Mouse (Mus musculus) adrenal gland, postnatal 25 days (tissue): ENCODE data around the gene 2310022A10Rik. TPM values are rescaled to one million over a fixed set of nuclear protein-coding genes. Genes with fewer than 3 reads are reported as not detected.
"Not testable (repeated sequence)": the region's sequence is repeated elsewhere in the genome, so short reads cannot be mapped to it uniquely, and the experiment has no call there.

Source experiments
- DNase-seq: peaks from one replicate; pipeline ENCODE4 v3.0.0; 2021; ENCODE audit warnings: mixed read lengths
- total RNA-seq: library from RNA; stranded (reverse); gene quantifications from 2 replicates; pipeline ENCODE4 v1.2.3, GENCODE M21; 2021

Gene 2310022A10Rik
- total RNA-seq, 1 experiment from 2014 or later = 16.9 TPM

DNA sequence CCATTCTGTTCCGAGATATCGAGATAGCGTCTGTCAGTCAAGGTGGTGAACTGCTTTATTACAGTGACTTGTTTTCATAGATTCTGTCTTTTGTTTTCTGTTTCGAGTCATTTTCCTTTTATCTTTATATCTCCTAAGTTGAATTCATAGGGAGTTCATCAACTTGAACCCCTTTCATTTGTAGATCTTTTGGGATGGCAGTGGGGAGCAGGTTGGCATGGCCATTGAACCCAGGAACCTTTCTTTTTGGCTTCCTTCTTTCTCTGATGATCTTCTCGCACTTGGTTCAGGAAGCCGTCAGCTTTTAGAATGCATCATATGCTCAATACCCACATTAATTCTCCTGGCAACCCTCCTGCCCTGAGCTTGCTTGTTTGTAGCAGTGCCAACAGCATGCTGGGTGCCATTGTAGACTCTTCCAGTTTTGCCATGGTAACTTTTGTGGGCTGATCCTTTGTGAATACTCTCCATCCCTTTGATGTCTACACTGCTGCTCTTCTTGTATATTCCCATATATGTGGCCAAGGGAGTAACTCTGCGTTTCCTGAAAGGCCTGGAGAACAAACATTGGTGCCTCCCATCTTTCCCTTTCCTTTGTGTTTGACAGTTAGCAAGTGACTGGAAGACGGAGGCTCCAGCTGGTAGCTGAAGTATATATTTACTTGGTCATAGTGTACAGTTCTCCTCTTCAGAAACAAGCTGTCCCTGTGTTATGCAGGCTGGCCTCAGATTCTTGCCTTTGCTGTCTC is 60.9 kb downstream of the 2310022A10Rik start:
- DNase-seq = no peak

DNA sequence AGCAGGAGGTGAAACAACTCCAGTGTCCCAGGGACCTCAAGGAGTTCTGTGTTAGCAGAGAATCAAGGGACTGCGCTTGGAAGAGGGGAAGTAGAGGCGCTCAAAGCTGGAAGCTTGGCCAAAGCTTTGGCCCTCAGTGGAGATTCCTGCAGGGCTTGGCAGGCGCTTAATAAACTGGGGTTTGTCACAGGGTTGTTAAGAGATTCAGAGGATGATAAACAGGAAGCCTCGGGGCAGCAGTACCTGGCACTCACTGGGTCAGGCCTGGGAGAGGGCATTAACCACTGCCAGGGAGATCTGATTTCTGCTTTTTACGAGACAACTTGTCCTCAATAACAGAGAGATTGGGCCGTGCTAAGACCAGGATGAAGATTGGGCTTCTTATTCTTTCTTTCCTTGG is 68.0 kb downstream of the 2310022A10Rik start:
- DNase-seq = no peak

DNA sequence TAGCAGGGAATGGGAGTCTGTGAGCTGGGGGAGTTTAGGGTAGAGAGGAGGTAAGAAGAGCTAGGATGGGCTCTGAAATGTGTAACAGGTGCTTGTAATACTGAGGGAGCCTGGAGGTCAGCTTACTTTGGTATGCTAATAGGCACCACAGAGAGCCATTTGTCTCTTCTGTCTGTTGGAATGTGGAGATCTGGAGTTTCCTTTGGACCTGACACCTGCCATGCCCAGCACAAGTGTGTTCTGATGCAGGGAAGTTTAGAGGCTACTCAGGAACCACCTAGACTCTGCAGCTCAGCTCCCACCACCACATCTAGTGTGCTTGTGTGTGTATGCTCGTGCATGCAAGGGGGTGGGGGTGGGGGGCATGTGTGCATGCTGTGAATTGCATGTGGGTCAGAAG is 69.2 kb downstream of the 2310022A10Rik start:
- no peak for DNase-seq

DNA sequence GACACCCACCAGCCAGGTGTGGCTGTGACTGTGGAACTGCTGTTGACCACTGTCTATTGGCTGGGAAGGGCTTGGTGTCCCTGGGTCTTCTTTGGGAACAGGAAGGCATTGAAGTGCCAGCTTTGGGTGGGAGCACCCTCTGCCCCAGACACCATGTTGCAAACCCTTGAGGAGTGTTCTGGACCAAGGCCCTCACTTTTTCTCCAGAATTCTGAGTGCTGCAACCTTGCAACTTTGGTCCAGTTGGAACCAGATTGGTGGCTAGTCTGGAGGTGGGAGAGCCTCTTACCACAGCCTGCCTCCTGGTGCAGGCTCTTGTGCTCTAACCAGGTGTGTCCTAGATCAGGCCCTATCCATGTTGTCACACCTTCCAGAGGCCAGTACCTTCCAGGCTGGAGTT is 71.9 kb downstream of the 2310022A10Rik start:
- no peak for DNase-seq

DNA sequence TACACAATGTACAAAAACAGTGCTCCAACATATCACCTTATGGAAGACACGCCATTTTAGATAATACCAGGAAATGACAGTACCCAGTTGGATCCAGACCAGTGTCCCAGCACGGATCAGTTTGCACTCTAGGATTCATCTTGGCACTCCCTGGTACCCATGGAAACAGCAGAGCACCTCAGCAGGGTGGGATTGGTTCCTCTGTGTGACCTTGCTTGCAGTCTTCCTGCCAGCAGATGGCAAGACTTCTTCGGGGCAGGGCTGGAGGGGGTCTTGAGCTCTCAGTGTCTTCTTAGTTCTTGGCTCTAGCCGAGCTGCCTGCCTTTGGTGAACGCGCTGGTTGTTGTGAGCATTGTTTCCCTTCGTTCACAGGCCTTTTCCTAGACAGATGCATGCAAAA is 74.7 kb downstream of the 2310022A10Rik start:
- no peak for DNase-seq

DNA sequence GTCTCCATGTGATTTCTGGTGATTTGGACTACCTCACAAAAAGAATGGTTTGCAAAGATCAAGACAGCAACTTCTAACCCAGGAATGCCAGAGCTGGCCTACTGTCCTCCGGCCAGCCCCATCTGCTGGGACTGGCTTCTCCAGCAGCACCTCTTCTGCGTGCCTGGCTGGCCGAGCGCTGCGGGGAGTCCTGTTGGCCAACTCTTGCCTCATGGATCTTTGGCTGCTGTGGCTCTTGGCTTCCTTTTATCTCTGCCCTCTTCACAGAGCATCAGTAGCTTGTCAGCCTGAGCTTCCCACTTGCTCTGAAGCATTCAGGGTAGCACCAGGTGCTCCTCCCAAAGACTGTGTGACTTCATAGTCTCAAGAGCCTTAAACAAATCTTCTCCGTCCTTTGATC is 75.2 kb downstream of the 2310022A10Rik start:
- no peak for DNase-seq

DNA sequence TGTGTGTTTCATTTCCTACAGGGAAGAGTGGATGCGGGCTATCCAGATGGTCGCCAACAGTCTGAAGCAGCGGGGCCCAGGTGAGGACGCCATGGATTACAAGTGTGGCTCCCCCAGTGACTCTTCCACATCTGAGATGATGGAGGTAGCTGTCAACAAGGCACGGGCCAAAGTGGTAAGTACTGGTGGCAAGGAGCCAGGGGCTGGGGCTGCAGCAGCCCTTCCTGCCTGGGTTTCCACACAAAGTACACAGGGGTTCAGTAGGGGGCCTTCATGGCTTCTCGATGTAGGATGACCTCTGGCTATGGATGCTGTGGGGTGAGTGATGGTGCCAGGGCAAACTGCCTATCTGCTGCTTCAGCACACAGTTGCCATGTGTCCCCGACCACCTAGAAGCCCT is 75.8 kb downstream of the 2310022A10Rik start:
- DNase-seq = not testable (repeated sequence)

DNA sequence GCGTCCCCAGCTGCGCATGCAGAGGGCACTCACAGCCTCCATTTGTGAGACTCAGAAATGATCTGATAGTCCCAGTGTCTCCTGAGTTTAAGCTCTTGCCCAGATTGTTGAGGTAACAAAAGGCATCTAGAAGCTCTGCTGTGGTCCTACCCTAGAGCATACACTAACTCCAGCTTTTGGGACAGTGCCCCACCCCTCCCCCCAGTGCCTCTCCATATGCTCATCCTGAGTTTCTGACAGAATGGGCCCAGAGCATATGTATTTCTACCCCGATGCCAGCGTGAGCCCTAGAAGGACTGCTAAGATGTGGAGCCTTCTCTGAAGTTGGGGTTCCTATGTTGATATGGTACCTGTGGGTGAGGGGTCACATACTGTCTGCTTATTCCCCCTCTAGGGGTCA is 78.4 kb downstream of the 2310022A10Rik start:
- DNase-seq = no peak

Other genes starting within 250 kb of the 2310022A10Rik start
- gene Ltbp4, start 215.5 kb upstream of the 2310022A10Rik start, total RNA-seq = 62.9 and 66.6 TPM in 2 replicates
- gene Shkbp1, start 197.2 kb upstream of the 2310022A10Rik start, total RNA-seq = 23.3 and 28.6 TPM in 2 replicates
- gene Gm20479, start 195.8 kb upstream of the 2310022A10Rik start, total RNA-seq = 0.91 TPM in 1 of 2 replicates, not detected in the other
- gene Sptbn4, start 105.5 kb upstream of the 2310022A10Rik start, total RNA-seq = 0.62 and 2.1 TPM in 2 replicates
- 51.7 and 52.7 TPM in 2 replicates for gene Blvrb, start 105.3 kb upstream of the 2310022A10Rik start, total RNA-seq
- gene Sertad3, start 79.5 kb upstream of the 2310022A10Rik start, total RNA-seq = 18.5 and 19.6 TPM in 2 replicates
- gene Sertad1, start 66.3 kb upstream of the 2310022A10Rik start, total RNA-seq = 24.1 and 26.7 TPM in 2 replicates
- gene Prx, start 53.9 kb upstream of the 2310022A10Rik start, total RNA-seq = 2.6 and 2.7 TPM in 2 replicates
- 0.88 TPM in 1 of 2 replicates, not detected in the other for gene Hipk4, start 30.0 kb upstream of the 2310022A10Rik start, total RNA-seq
- gene Pld3, start within 50 bp of the 2310022A10Rik start, total RNA-seq = 108 and 114 TPM in 2 replicates
- 150 and 209 TPM in 2 replicates for gene Akt2, start 38.3 kb downstream of the 2310022A10Rik start, total RNA-seq
- gene Ttc9b, start 100.7 kb downstream of the 2310022A10Rik start, total RNA-seq = not detected in 2 replicates
- gene Map3k10, start 121.4 kb downstream of the 2310022A10Rik start, total RNA-seq = 27.2 and 30.2 TPM in 2 replicates
- 0.81 and 1.3 TPM in 2 replicates for gene Zfp607b, start 136.1 kb downstream of the 2310022A10Rik start, total RNA-seq
- 16.5 and 18.6 TPM in 2 replicates for gene Zfp60, start 178.2 kb downstream of the 2310022A10Rik start, total RNA-seq